Mouse (Mus musculus) lung, postnatal 0 days (tissue): ENCODE data around the gene Dusp22.

ENCODE experiments used
- CTCF ChIP-seq: IDR thresholded peaks from 2 replicates; pipeline ENCODE4 v1.5.1; 2016; ENCODE audit warnings: antibody characterized with exemption, mild to moderate bottlenecking
- EP300 ChIP-seq: IDR thresholded peaks from 2 replicates; pipeline ENCODE4 v1.6.1; 2016; ENCODE audit warnings: antibody characterized with exemption, mild to moderate bottlenecking, control low read depth

- TF ChIP-seq CTCF, result no peak
- TF ChIP-seq EP300, result no peak
These were observed 23.3 kb upstream of the Dusp22 start for GRCm38 (mm10) chr13:30636453-30636852.
